Mouse (Mus musculus) G1E (cell line): Measurements from ENCODE around the gene Msantd1.

Experiments used
- CTCF ChIP-seq: IDR thresholded peaks from 2 replicates; pipeline ENCODE4 v1.5.1; 2012; ENCODE audit warnings: low read depth, low read length, inconsistent platforms, mixed read lengths
- GATA1 ChIP-seq: IDR thresholded peaks from 2 replicates; pipeline ENCODE4 v1.6.1; 2012; ENCODE audit warnings: borderline replicate concordance, low read length, inconsistent platforms, mixed read lengths
- POLR2AphosphoS5 ChIP-seq: IDR thresholded peaks from 2 replicates; pipeline ENCODE4 v1.6.1; 2012; ENCODE audit warnings: low read depth, low read length, inconsistent platforms; ENCODE audit not compliant: insufficient replicate concordance
- TAL1 ChIP-seq: conservative IDR thresholded peaks from 2 replicates; pipeline ENCODE4 v1.6.1; 2012; ENCODE audit warnings: low read depth, low read length, inconsistent platforms, mixed read lengths

DNA sequence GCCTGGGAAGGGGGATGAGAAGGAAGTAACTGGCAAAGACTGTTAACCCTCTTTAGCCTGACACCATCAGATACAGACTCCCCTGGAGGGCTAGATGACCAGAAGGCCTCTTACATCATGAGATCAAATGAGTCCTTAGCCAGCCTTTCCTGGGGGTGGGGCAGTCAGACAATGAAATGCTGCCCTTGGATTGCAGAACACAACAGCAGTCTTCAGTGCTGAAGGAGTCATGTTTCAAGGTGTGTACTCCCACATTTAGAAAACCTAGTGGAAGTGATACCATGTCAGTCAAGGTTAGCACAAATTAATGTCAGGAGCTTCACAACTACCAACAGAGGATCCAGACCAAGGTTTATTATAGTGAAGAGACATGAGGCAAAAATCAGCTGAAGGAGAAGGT is 5.4 kb upstream of the Msantd1 start:
- TF ChIP-seq GATA1 (no peak), CTCF (no peak), TAL1 (no peak), POLR2AphosphoS5 (no peak)
